Mouse (Mus musculus) midbrain, embryonic 16.5 days (tissue): Measurements from ENCODE around the gene Os9. TPM values are rescaled to one million over a fixed set of nuclear protein-coding genes. Genes with fewer than 3 reads are reported as not detected.
"Not testable (repeated sequence)": the region's sequence is repeated elsewhere in the genome, so short reads cannot be mapped to it uniquely, and the experiment has no call there.

Experiments
- ATAC-seq: fragments of 200-750 bp; cut with Nextera tagmentation; 2 replicates; pipeline ENCODE4 v1.8.0; 2017; ENCODE audit warnings: moderate TSS enrichment
- H3K27ac ChIP-seq: fragments of 300-500 bp; sonication (generic); 2 replicates; pipeline ENCODE4 v1.5.1; 2014; ENCODE audit warnings: mild to moderate bottlenecking, low read length, mixed read lengths
- H3K27me3 ChIP-seq: fragments of 300-500 bp; sonication (generic); 2 replicates; pipeline ENCODE4 v1.6.1; 2014; ENCODE audit warnings: low read depth, low read length, mixed read lengths; ENCODE audit not compliant: control insufficient read depth, insufficient read depth
- H3K36me3 ChIP-seq: fragments of 300-500 bp; sonication (generic); 2 replicates; pipeline ENCODE4 v1.6.1; 2014; ENCODE audit warnings: mild to moderate bottlenecking, low read length, moderate library complexity, mixed read lengths; ENCODE audit not compliant: control insufficient read depth, insufficient read depth
- H3K4me1 ChIP-seq: fragments of 300-500 bp; sonication (generic); 2 replicates; pipeline ENCODE4 v1.6.1; 2014; ENCODE audit warnings: mild to moderate bottlenecking, low read length, mixed read lengths; ENCODE audit not compliant: control insufficient read depth, insufficient read depth
- H3K4me2 ChIP-seq: fragments of 300-500 bp; sonication (generic); 2 replicates; pipeline ENCODE4 v1.6.1; 2014; ENCODE audit warnings: mild to moderate bottlenecking, low read length, mixed read lengths
- H3K4me3 ChIP-seq: fragments of 300-500 bp; sonication (generic); 2 replicates; pipeline ENCODE4 v1.5.1; 2014; ENCODE audit warnings: low read depth, mild to moderate bottlenecking, low read length, moderate library complexity, mixed read lengths
- H3K9ac ChIP-seq: fragments of 300-500 bp; sonication (generic); 2 replicates; pipeline ENCODE4 v1.6.1; 2014; ENCODE audit warnings: low read depth, low read length, mixed read lengths
- H3K9me3 ChIP-seq: fragments of 300-500 bp; sonication (generic); replicated peaks from 2 replicates; pipeline ENCODE4 v1.6.1; 2014; ENCODE audit warnings: mild to moderate bottlenecking, low read length, mixed read lengths; ENCODE audit not compliant: control insufficient read depth, poor library complexity, severe bottlenecking
- WGBS: fragments of 180-500 bp; shearing (Covaris S2); extraction: QIAGEN DNeasy Blood & Tissue Kit; methylation state at CpG from one replicate; pipeline ENCODE4 v1.1.7; 2014; 5-methylcytosine and 5-hydroxymethylcytosine counted together
- polyA plus RNA-seq: library from polyadenylated mRNA; unstranded; fragments of >200 nt; fragmentation: Nextera tagmentation; extraction: Ambion mirVana; gene quantifications from 2 replicates; pipeline ENCODE4 v1.2.1, GENCODE M21; 2015

Gene Os9
- polyA plus RNA-seq, 1 experiment from 2014 or later, result 132 TPM

DNA sequence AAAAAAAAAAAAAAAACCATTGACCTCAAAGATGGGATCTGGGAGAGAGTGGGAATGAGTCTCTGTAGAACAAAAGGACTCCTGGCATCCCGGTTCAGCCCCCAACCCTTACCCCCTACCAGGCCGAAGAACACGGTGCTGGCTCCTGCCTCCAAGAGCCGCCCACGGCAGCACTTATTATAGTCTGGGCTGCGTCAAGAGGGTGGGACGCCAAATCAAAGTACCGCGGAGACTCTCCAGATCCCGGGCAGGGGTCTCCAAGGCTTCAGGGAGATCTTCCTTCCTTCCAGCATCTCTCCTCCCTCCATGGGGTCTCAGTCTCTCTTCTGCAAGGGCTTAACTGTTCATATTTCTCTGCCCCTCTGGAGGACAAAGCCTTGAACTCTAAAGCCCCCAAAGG lies 43.4 kb downstream of the Os9 start:
- Histone ChIP-seq H3K4me2 (peak overlapping the region; percentile 99), H3K27ac (peak overlapping the region; percentile 95), H3K27me3 (0 out of 2 replicates have a peak, but pooled peaks cover 3% of the 10 kb centered on the region), H3K4me3 (peak overlapping the region; percentile 88), H3K9me3 (no peaks in the 10 kb centered on the region), H3K36me3 (no peaks in the 10 kb centered on the region), H3K9ac (peak overlapping the region; percentile 66), H3K4me1 (peaks cover 39% of the 10 kb centered on the region)
- 5% methylated on average over 10 of the region's 10 CpGs for WGBS
- no peak for ATAC-seq

DNA sequence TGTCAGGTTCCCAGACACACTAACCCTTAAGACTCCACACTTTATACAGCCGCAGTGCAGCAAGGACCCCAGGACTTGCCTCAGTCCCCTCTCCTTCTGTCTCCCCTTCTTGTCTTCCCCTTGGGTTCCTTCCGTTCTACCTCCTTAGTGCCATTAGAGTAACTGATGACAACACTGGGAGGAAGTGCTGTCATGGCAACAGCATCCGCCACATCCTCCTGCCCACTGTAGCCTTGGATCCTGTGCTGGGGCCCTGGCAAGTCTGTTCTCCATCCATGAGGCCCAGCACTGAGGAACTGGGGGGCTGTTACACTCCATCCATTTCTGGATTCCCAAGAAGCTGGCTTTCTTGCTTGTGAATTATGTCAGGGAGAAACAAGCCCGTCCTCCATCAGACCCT lies 44.8 kb downstream of the Os9 start:
- no peak overlapping the region for H3K4me3 ChIP-seq
- ATAC-seq, result no peak
- H3K9me3 ChIP-seq, result no peaks in the 10 kb centered on the region
- H3K4me1 ChIP-seq, result peaks cover 29% of the 10 kb centered on the region
- no peak overlapping the region for H3K27ac ChIP-seq
- H3K27me3 ChIP-seq, result 0 out of 2 replicates have a peak, but pooled peaks cover 3% of the 10 kb centered on the region
- no peaks in the 10 kb centered on the region for H3K36me3 ChIP-seq
- H3K4me2 ChIP-seq, result peak overlapping the region; percentile 25; the same call in 1 of the 2 replicates
- 47% methylated on average over 4 of the region's 4 CpGs for WGBS
- no peak overlapping the region for H3K9ac ChIP-seq

DNA sequence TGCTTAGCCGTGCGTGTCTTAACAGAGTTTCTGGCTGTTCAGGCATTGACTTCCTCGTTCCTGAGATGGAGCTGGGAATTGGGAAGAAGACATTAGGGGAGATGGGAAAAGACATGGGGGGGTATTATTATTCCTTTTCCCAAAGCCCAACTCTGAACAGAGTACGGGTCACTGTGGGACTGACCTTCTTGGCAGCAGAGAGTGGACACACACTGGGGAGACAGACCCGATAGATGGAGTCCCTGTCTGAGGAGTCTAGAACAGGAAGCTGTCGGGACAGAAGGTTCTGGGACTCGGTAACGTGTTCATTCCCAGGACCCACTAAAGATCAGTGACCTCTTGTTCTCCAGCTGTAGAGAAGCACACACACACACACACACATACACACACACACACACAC lies 45.3 kb downstream of the Os9 start:
- Histone ChIP-seq H3K36me3 (no peaks in the 10 kb centered on the region), H3K4me3 (no peak overlapping the region), H3K27ac (no peak overlapping the region), H3K27me3 (0 out of 2 replicates have a peak, but pooled peaks cover 3% of the 10 kb centered on the region), H3K9me3 (no peaks in the 10 kb centered on the region), H3K4me1 (peaks cover 29% of the 10 kb centered on the region), H3K9ac (no peak overlapping the region), H3K4me2 (no peak overlapping the region)
- ATAC-seq, result no peak
- 78% methylated on average over 8 of the region's 8 CpGs for WGBS

DNA sequence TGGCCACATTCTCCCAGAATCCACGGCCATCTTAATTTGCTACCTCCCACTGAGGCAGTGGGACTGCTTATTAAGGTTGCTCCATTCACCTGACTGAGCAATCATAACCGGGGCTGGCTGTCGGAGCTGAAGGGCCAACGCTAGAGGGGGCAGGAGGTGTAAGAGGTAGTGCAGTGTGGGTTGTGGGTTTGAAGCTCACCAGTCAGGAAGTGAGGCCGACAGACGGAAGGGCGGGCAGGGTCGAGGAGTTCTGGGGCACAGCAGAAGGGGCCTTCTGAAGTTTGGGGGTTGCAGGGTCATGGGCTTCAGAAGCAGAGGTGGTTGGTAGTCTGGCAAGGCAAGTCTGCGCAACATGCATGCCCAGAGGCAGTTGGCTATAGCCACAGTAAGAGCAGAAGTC lies 45.9 kb downstream of the Os9 start, which contains the start of gene Agap2:
Gene Agap2 (plus strand): TSS at position 205 of the 400 bp plus-strand sequence.
- H3K4me2 ChIP-seq, result peak within 1 kb of the TSS; percentile 25; the same call in 1 of the 2 replicates
- H3K9me3 ChIP-seq, result no peaks in the 10 kb centered on the region
- H3K36me3 ChIP-seq, result no peaks in the 10 kb centered on the region
- ATAC-seq, result no peak
- no peak within 1 kb of the TSS for H3K4me3 ChIP-seq
- no peaks in the 10 kb centered on the region for H3K27me3 ChIP-seq
- H3K9ac ChIP-seq, result no peak within 1 kb of the TSS
- 68% methylated on average over 9 of the region's 9 CpGs for WGBS
- H3K4me1 ChIP-seq, result peaks cover 23% of the 10 kb centered on the region
- H3K27ac ChIP-seq, result no peak within 1 kb of the TSS

DNA sequence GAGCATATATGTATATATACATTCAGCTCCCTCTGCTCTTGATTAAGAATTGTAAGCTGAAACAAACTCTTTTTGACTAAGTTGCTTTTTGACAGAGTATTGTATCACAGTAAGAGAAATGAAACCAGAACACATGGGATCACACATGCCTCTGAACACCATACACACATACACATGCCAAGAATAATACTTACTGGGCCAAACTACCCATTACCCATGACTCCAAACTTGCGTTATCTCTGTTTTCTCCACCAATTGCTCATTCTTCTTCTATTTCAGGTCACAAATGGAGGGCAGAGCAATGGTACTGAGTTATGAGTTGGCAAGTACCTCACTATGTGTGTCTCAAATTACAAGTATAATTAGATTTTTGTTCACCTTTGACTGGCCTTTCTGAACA lies 47.0 kb downstream of the Os9 start:
- no peak overlapping the region for H3K4me3 ChIP-seq
- 100% methylated on average over 1 of the region's 1 CpGs for WGBS
- H3K4me1 ChIP-seq, result peaks cover 25% of the 10 kb centered on the region
- no peak overlapping the region for H3K4me2 ChIP-seq
- H3K9ac ChIP-seq, result no peak overlapping the region
- H3K27ac ChIP-seq, result no peak overlapping the region
- no peaks in the 10 kb centered on the region for H3K9me3 ChIP-seq
- H3K27me3 ChIP-seq, result no peaks in the 10 kb centered on the region
- H3K36me3 ChIP-seq, result no peaks in the 10 kb centered on the region
- no peak for ATAC-seq

DNA sequence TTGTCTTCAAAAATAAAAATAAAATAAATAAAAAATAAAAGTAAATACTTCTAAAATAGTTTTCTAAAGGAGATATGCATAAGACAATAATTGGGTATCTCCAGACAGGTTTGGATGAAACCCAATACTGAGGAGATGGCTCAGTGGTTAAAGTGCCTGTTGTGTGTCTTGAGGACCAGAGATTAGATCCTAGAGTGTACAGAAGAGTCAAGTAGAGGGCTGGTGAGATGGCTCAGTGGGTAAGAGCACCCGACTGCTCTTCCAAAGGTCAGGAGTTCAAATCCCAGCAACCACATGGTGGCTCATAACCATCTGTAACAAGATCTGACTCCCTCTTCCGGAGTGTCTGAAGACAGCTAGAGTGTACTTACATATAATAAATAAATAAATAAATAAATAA lies 48.0 kb downstream of the Os9 start:
- not testable (repeated sequence) for H3K36me3 ChIP-seq, ATAC-seq

DNA sequence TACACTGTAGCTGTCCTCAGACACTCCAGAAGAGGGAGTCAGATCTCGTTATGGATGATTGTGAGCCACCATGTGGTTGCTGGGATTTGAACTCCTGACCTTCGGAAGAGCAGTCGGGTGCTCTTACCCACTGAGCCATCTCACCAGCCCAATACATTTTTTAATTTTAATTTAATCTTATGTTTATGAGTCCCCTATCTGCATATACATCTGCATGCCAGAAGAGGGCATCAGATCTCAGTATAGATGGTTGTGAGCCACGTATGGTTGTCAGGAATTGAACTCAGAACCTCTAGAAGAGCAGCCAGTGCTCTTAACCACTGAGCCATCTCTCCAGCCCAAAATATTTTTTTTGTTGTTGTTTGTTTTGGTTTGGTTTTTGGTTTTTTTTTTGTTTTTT lies 48.7 kb downstream of the Os9 start:
- peaks cover 11% of the 10 kb centered on the region for H3K36me3 ChIP-seq
- 88% methylated on average over 4 of the region's 4 CpGs for WGBS

More for the DNA sequence above, 48.0 kb downstream of the Os9 start:
- H3K27me3 ChIP-seq, H3K27ac ChIP-seq, H3K9me3 ChIP-seq, H3K4me2 ChIP-seq, H3K9ac ChIP-seq, H3K4me3 ChIP-seq: not testable (repeated sequence)
- peaks cover 31% of the 10 kb centered on the region for H3K4me1 ChIP-seq
- 74% methylated on average over 2 of the region's 2 CpGs for WGBS

DNA sequence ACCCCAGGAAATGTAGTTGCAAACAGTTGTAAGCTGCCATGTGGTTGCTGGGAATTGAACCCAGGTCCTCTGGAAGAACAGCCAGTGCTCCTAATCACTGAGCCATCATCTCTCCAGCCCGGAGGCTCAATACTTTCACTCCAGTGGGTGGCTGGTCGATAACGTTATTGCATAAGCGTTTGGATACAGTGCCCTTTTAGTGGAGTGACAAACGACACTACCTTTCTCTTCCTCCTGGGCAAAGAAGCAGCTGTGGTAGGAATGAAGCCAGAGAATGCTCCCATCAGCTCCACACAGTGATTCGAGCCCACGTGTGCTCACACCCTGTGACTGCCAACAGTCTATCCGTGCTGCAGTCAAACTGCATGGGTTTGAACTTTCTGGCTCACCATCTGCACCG lies 49.7 kb downstream of the Os9 start:
- 84% methylated on average over 9 of the region's 9 CpGs for WGBS
- no peaks in the 10 kb centered on the region for H3K27me3 ChIP-seq
- peak overlapping the region; percentile 49 for H3K4me3 ChIP-seq
- H3K36me3 ChIP-seq, result peaks cover 20% of the 10 kb centered on the region
- 0 out of 2 replicates have a peak overlapping the region, but pooled peaks have one; percentile 85 for H3K27ac ChIP-seq
- no peak for ATAC-seq
- peak overlapping the region; percentile 74 for H3K9ac ChIP-seq
- H3K4me1 ChIP-seq, result peaks cover 27% of the 10 kb centered on the region
- H3K9me3 ChIP-seq, result no peaks in the 10 kb centered on the region
- peak overlapping the region; percentile 89 for H3K4me2 ChIP-seq

More for the DNA sequence above, 48.7 kb downstream of the Os9 start:
- ATAC-seq, H3K27ac ChIP-seq, H3K4me3 ChIP-seq, H3K27me3 ChIP-seq, H3K9me3 ChIP-seq, H3K4me2 ChIP-seq, H3K9ac ChIP-seq: not testable (repeated sequence)
- peaks cover 32% of the 10 kb centered on the region for H3K4me1 ChIP-seq

DNA sequence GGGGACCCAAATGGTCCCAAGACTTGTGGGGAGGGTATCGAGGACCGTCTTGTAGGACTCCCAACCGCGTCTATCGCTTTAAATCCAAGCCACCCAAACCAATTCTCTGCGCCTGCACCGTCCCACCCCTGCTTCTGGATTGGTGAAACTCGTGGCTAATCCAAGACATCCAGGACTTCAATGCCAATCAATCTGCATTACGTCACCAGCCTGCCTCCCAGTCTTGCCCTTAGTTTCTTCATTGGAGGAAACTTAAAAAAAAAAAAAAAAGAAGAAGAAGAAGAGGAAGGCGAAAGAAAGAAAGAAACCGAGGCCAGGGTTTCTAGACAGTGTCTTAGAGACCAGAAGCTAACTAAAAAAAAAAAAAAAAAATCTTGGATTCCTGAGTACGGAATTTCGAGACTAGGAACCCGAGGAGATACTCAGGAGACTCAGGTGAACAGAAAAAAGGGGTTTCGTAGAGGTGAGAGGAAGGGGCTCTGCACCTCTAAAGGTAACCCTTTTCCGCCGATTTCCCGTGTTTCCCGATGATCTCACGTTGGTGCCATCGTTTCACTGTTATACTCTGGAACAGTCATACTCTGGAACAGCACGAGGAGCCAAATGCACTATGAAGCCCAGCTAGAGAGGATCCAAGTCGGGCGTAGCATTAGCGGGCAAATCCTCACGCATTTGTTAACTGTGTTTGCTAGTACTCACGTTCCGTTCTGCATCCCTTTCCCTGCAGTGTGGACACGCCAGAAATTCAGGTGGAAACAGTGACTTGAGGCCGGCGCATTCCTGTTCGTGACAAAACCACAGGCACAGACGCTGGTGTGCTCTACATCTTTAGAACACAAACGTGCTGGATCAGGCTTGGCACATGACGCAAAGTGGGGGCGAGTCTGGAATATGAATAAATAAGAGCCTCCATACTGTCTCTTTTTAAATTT lies 50.5 kb downstream of the Os9 start, which contains the start of gene Tspan31:
Gene Tspan31 (minus strand): TSS at position 75 of the 932 bp plus-strand sequence.
- Histone ChIP-seq H3K9ac (peak within 1 kb of the TSS; percentile 75), H3K4me1 (peaks cover 24% of the 10 kb centered on the region), H3K4me2 (peak within 1 kb of the TSS; percentile 97), H3K27me3 (no peaks in the 10 kb centered on the region), H3K4me3 (peak within 1 kb of the TSS; percentile 49), H3K9me3 (no peaks in the 10 kb centered on the region), H3K27ac (peak within 1 kb of the TSS; percentile 90), H3K36me3 (peaks cover 27% of the 10 kb centered on the region)
- peak; percentile 94 for ATAC-seq
- 1% methylated on average over 36 of the region's 36 CpGs for WGBS
